Mouse (Mus musculus): ENCODE measurements around the gene Rnf224.

GRCm38 (mm10) chr2:25234551-25235220, 1.9 kb downstream of the Rnf224 start:
- TF ChIP-seq CTCF (IDR thresholded peaks at IDR 0.05; ENCODE audit: control insufficient read depth, insufficient read depth, insufficient read length) (no peak), MAX (IDR thresholded peaks at IDR 0.05) (no peak), USF1 (IDR thresholded peaks at IDR 0.05; ENCODE audit: low read depth) (no peak), FOSL1 (IDR thresholded peaks at IDR 0.05; ENCODE audit: insufficient read depth, low read length, poor library complexity, severe bottlenecking) (no peak), MYOG (IDR thresholded peaks at IDR 0.05; ENCODE audit: control insufficient read depth, extremely low read depth, insufficient read length) (no peak), CEBPB (IDR thresholded peaks at IDR 0.05; ENCODE audit: low read depth) (no peak)

All from C2C12 (cell line).